Mouse (Mus musculus): Measurements from ENCODE around the gene Tha1. TPM values are rescaled to one million over a fixed set of nuclear protein-coding genes. Genes with fewer than 3 reads are reported as not detected.
A peak's percentile ranks its signal among the peaks of the same experiment; 100 is the strongest.
"Not testable (repeated sequence)": the region's sequence is repeated elsewhere in the genome, so short reads cannot be mapped to it uniquely, and the experiment has no call there.

Gene Tha1
- polyA plus RNA-seq, 1 experiment, result 0.13 TPM

DNA sequence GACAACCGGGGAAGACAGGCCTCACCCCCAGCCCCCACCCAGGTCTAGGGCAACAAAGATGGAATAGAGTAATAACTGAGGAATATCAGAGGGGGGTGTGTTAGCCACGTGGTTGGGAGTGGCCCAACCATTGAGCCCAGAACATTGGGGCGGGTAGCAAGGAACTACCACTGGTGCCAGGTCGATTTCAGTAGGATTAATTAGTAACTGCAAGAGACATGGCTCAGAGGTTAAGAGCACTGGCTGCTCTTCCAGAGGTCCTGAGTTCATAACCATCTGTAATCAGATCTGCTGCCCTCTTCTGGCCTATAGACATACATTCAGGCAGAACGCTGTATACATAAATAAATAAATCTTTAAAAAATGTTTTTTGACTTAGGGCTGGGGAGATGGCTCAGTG, 26.6 kb downstream of the Tha1 start:
- Histone ChIP-seq H3K9me3 (ENCODE audit: control insufficient read depth, low read length) (no peaks in the 10 kb centered on the region), H3K4me1 (ENCODE audit: control insufficient read depth) (peaks cover 54% of the 10 kb centered on the region), H3K27me3 (ENCODE audit: control insufficient read depth) (no peaks in the 10 kb centered on the region), H3K4me3 (replicated peaks) (no peak overlapping the region), H3K36me3 (ENCODE audit: control insufficient read depth) (peaks cover 21% of the 10 kb centered on the region)
- no peak for TF ChIP-seq GATA1 (IDR thresholded peaks at IDR 0.05; ENCODE audit: low read length)
- no peak for TF ChIP-seq TAL1 (IDR thresholded peaks at IDR 0.05; ENCODE audit: low read length)

- TF ChIP-seq GATA1 (IDR thresholded peaks at IDR 0.05; ENCODE audit: low read length), result no peak
- no peak for TF ChIP-seq TAL1 (IDR thresholded peaks at IDR 0.05; ENCODE audit: low read length)
- Histone ChIP-seq H3K4me1 (ENCODE audit: control insufficient read depth) (peaks cover 57% of the 10 kb centered on the region), H3K4me3 (replicated peaks) (no peak overlapping the region), H3K36me3 (ENCODE audit: control insufficient read depth) (peaks cover 12% of the 10 kb centered on the region), H3K27me3 (ENCODE audit: control insufficient read depth) (no peaks in the 10 kb centered on the region), H3K9me3 (ENCODE audit: control insufficient read depth, low read length) (no peaks in the 10 kb centered on the region)
Observed at GRCm38 (mm10) chr11:117845651-117846050, 27.6 kb downstream of the Tha1 start.

- TF ChIP-seq GATA1 (IDR thresholded peaks at IDR 0.05; ENCODE audit: low read length) (no peak), TAL1 (IDR thresholded peaks at IDR 0.05; ENCODE audit: low read length) (no peak)
- Histone ChIP-seq H3K9me3 (ENCODE audit: control insufficient read depth, low read length) (no peaks in the 10 kb centered on the region), H3K4me3 (replicated peaks) (no peak overlapping the region), H3K27me3 (ENCODE audit: control insufficient read depth) (no peaks in the 10 kb centered on the region), H3K4me1 (ENCODE audit: control insufficient read depth) (peaks cover 58% of the 10 kb centered on the region), H3K36me3 (ENCODE audit: control insufficient read depth) (peaks cover 5% of the 10 kb centered on the region)
Observed at GRCm38 (mm10) chr11:117844997-117845396, 28.3 kb downstream of the Tha1 start.

GRCm38 (mm10) chr11:117843434-117843833, 29.8 kb downstream of the Tha1 start:
- Histone ChIP-seq H3K4me3 (replicated peaks) (no peak overlapping the region), H3K4me1 (ENCODE audit: control insufficient read depth) (peaks cover 70% of the 10 kb centered on the region), H3K9me3 (ENCODE audit: control insufficient read depth, low read length) (no peaks in the 10 kb centered on the region), H3K27me3 (ENCODE audit: control insufficient read depth) (no peaks in the 10 kb centered on the region), H3K36me3 (ENCODE audit: control insufficient read depth) (no peaks in the 10 kb centered on the region; the same call in 1 of the 2 replicates)
- TF ChIP-seq TAL1 (IDR thresholded peaks at IDR 0.05; ENCODE audit: low read length), result no peak
- TF ChIP-seq GATA1 (IDR thresholded peaks at IDR 0.05; ENCODE audit: low read length), result no peak

- Histone ChIP-seq H3K4me1 (ENCODE audit: control insufficient read depth) (peaks cover 70% of the 10 kb centered on the region), H3K27me3 (ENCODE audit: control insufficient read depth) (no peaks in the 10 kb centered on the region), H3K9me3 (ENCODE audit: control insufficient read depth, low read length) (no peaks in the 10 kb centered on the region), H3K4me3 (replicated peaks) (no peak overlapping the region), H3K36me3 (ENCODE audit: control insufficient read depth) (peaks cover 2% of the 10 kb centered on the region)
- TF ChIP-seq GATA1 (IDR thresholded peaks at IDR 0.05; ENCODE audit: low read length) (no peak), TAL1 (IDR thresholded peaks at IDR 0.05; ENCODE audit: low read length) (no peak)
Observed at GRCm38 (mm10) chr11:117840910-117841309, 32.4 kb downstream of the Tha1 start.

DNA sequence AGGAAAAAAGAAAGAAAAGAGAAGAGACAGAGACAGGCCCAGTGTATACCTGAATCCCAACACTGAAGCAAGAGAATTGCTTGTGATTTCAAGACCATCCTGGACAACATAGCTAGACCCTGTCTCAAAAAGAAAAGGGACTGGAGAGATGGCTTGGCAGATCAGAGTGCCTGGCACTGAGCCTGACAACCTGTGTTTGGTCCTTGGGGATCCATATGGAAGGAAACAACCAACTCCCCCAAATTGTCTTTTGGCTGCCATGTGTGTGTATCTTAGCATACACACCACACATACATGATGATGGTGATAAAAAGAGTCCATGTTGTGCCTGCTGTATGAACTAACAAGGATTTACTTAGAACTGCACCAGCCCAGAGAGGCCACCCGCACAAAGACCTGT, 34.3 kb downstream of the Tha1 start:
- Histone ChIP-seq H3K9me3 (ENCODE audit: control insufficient read depth, low read length) (no peaks in the 10 kb centered on the region), H3K4me1 (ENCODE audit: control insufficient read depth) (peaks cover 84% of the 10 kb centered on the region), H3K27me3 (ENCODE audit: control insufficient read depth) (no peaks in the 10 kb centered on the region), H3K4me3 (replicated peaks) (peak overlapping the region; percentile 19), H3K36me3 (ENCODE audit: control insufficient read depth) (peaks cover 8% of the 10 kb centered on the region)
- no peak for TF ChIP-seq GATA1 (IDR thresholded peaks at IDR 0.05; ENCODE audit: low read length)
- TF ChIP-seq TAL1 (IDR thresholded peaks at IDR 0.05; ENCODE audit: low read length), result no peak

GRCm38 (mm10) chr11:117838572-117838971, 34.7 kb downstream of the Tha1 start:
- Histone ChIP-seq H3K36me3 (ENCODE audit: control insufficient read depth) (peaks cover 8% of the 10 kb centered on the region), H3K27me3 (ENCODE audit: control insufficient read depth) (no peaks in the 10 kb centered on the region), H3K9me3 (ENCODE audit: control insufficient read depth, low read length) (no peaks in the 10 kb centered on the region), H3K4me1 (ENCODE audit: control insufficient read depth) (peaks cover 87% of the 10 kb centered on the region), H3K4me3 (replicated peaks) (peak overlapping the region; percentile 19)
- TF ChIP-seq GATA1 (IDR thresholded peaks at IDR 0.05; ENCODE audit: low read length), result no peak
- TF ChIP-seq TAL1 (IDR thresholded peaks at IDR 0.05; ENCODE audit: low read length), result peak; percentile 54

GRCm38 (mm10) chr11:117836306-117836705, 37.0 kb downstream of the Tha1 start:
- H3K4me1 ChIP-seq (ENCODE audit: control insufficient read depth), result peaks cover 92% of the 10 kb centered on the region

DNA sequence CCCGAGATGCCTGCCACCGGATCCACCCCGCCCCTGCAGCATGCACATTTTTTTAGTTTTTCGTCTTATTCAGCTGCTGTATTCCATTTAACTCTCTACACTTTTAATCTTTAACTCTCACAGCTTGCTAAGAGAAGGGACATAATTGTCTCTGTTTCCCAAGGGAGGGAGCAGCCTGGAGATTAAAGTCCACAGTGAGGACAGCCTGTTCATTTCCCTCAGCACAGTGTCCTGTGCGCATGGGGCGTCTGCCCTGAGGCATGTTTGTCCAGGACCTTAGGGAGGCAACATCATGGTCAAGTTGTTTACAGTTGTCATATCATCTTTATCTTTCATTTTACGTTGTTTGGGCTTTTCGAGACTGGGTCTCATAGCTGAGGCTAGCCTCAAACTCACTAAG, 39.2 kb downstream of the Tha1 start:
- peaks cover 27% of the 10 kb centered on the region for H3K36me3 ChIP-seq (ENCODE audit: control insufficient read depth)
- H3K27me3 ChIP-seq (ENCODE audit: control insufficient read depth), result no peaks in the 10 kb centered on the region
- H3K4me3 ChIP-seq (replicated peaks), result no peak overlapping the region
- peaks cover 92% of the 10 kb centered on the region for H3K4me1 ChIP-seq (ENCODE audit: control insufficient read depth)
- TF ChIP-seq GATA1 (IDR thresholded peaks at IDR 0.05; ENCODE audit: low read length) (no peak), TAL1 (IDR thresholded peaks at IDR 0.05; ENCODE audit: low read length) (no peak)
- no peaks in the 10 kb centered on the region for H3K9me3 ChIP-seq (ENCODE audit: control insufficient read depth, low read length)

More at GRCm38 (mm10) chr11:117836306-117836705, 37.0 kb downstream of the Tha1 start:
- no peak for TF ChIP-seq TAL1 (IDR thresholded peaks at IDR 0.05; ENCODE audit: low read length)
- no peak for TF ChIP-seq GATA1 (IDR thresholded peaks at IDR 0.05; ENCODE audit: low read length)
- H3K27me3 ChIP-seq (ENCODE audit: control insufficient read depth), result no peaks in the 10 kb centered on the region
- H3K9me3 ChIP-seq (ENCODE audit: control insufficient read depth, low read length), result no peaks in the 10 kb centered on the region
- H3K4me3 ChIP-seq (replicated peaks), result peak overlapping the region; percentile 37
- peaks cover 13% of the 10 kb centered on the region for H3K36me3 ChIP-seq (ENCODE audit: control insufficient read depth)

GRCm38 (mm10) chr11:117833509-117833908, 39.8 kb downstream of the Tha1 start:
- H3K27me3 ChIP-seq (ENCODE audit: control insufficient read depth); H3K4me3 ChIP-seq (replicated peaks); H3K9me3 ChIP-seq (ENCODE audit: control insufficient read depth, low read length): not testable (repeated sequence)
- H3K36me3 ChIP-seq (ENCODE audit: control insufficient read depth), result peaks cover 27% of the 10 kb centered on the region
- peaks cover 92% of the 10 kb centered on the region for H3K4me1 ChIP-seq (ENCODE audit: control insufficient read depth)

All from erythroblast, embryonic 14.5 days (primary cell).